Mouse (Mus musculus) heart, postnatal 0 days (tissue): ENCODE data around the gene Tmem127. TPM values are rescaled to one million over a fixed set of nuclear protein-coding genes. Genes with fewer than 3 reads are reported as not detected.
"Not testable (repeated sequence)": the region's sequence is repeated elsewhere in the genome, so short reads cannot be mapped to it uniquely, and the experiment has no call there.

Source experiments
- ATAC-seq: fragments of 200-750 bp; cut with Nextera tagmentation; 2 replicates; pipeline ENCODE4 v1.8.0; 2017; ENCODE audit warnings: low read depth, moderate number of reproducible peaks, moderate library complexity; ENCODE audit not compliant: insufficient read depth
- DNase-seq: peaks from one replicate; pipeline ENCODE4 v3.0.0-alpha.2; 2016; ENCODE audit warnings: low spot score
- H3K27ac ChIP-seq: fragments of 300-500 bp; sonication (generic); 2 replicates; pipeline ENCODE4 v1.5.1; 2014; ENCODE audit warnings: low read depth, mild to moderate bottlenecking
- H3K27me3 ChIP-seq: fragments of 300-500 bp; sonication (generic); 2 replicates; pipeline ENCODE4 v1.6.1; 2014; ENCODE audit warnings: low read length, mixed read lengths; ENCODE audit not compliant: control insufficient read depth, insufficient read depth
- H3K36me3 ChIP-seq: fragments of 300-500 bp; sonication (generic); replicated peaks from 2 replicates; pipeline ENCODE4 v1.6.1; 2014; ENCODE audit warnings: low read length, mixed read lengths; ENCODE audit not compliant: control insufficient read depth, insufficient read depth
- H3K4me1 ChIP-seq: fragments of 300-500 bp; sonication (generic); 2 replicates; pipeline ENCODE4 v1.6.1; 2014; ENCODE audit warnings: antibody characterized with exemption; ENCODE audit not compliant: control insufficient read depth, insufficient read depth
- H3K4me2 ChIP-seq: fragments of 300-500 bp; sonication (generic); 2 replicates; pipeline ENCODE4 v1.6.1; 2014; ENCODE audit warnings: low read depth, mild to moderate bottlenecking, low read length, moderate library complexity
- H3K4me3 ChIP-seq: fragments of 300-500 bp; sonication (generic); 2 replicates; pipeline ENCODE4 v1.5.1; 2014; ENCODE audit warnings: low read depth, low read length
- H3K9ac ChIP-seq: fragments of 300-500 bp; sonication (generic); replicated peaks from 2 replicates; pipeline ENCODE4 v1.6.1; 2014; ENCODE audit warnings: low read depth, low read length, mixed read lengths
- H3K9me3 ChIP-seq: fragments of 300-500 bp; sonication (generic); replicated peaks from 2 replicates; pipeline ENCODE4 v1.6.1; 2016; ENCODE audit warnings: low read length; ENCODE audit not compliant: control insufficient read depth
- CTCF ChIP-seq: IDR thresholded peaks from 2 replicates; pipeline ENCODE4 v1.5.1; 2016; ENCODE audit warnings: antibody characterized with exemption, control low read depth, low read depth
- EP300 ChIP-seq: IDR thresholded peaks from 2 replicates; pipeline ENCODE4 v1.6.1; 2016; ENCODE audit warnings: antibody characterized with exemption, low read depth
- WGBS: fragments of 180-500 bp; shearing (Covaris S2); extraction: QIAGEN DNeasy Blood & Tissue Kit; methylation state at CpG from one replicate; pipeline ENCODE4 v1.1.7; 2014; 5-methylcytosine and 5-hydroxymethylcytosine counted together
- polyA plus RNA-seq: library from polyadenylated mRNA; unstranded; fragments of >200 nt; fragmentation: Nextera tagmentation; extraction: Ambion mirVana; gene quantifications from 2 replicates; pipeline ENCODE4 v1.2.1, GENCODE M21; 2015
- total RNA-seq: library from RNA; depleted of rRNA; stranded (reverse); fragments of >200 nt; gene quantifications from 2 replicates; pipeline ENCODE4 v1.2.3, GENCODE M21; 2014; ENCODE audit warnings: low replicate concordance

Tmem127 gene
- total and polyA plus RNA-seq, 2 experiments from 2014 or later, result 22.1 to 75.3 TPM

DNA sequence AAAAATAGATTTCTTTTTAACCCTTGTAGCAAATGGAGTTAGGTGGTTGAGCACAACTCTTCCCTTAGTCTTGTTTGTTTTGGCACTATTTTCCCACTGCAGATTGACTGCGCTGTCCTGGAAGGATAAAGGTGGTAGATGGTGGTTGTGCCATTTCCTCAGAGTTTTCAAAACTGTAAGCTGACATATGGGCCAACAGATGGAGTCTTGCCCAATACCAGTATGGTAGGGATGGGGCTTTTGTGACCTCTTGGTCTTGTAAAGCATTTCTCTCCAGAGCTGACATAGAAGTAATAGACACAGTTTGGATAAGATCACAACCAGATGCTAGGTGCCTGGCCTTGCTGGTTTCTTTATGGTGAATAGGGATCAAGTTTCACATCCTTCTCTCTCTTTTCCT is 50.3 kb downstream of the Tmem127 start:
- Histone ChIP-seq H3K4me1 (no peaks in the 10 kb centered on the region), H3K9ac (no peak overlapping the region), H3K4me3 (no peak overlapping the region), H3K27me3 (no peaks in the 10 kb centered on the region), H3K36me3 (peaks cover 75% of the 10 kb centered on the region), H3K4me2 (no peak overlapping the region), H3K27ac (no peak overlapping the region), H3K9me3 (no peaks in the 10 kb centered on the region)
- no peak for TF ChIP-seq CTCF
- no peak for TF ChIP-seq EP300
- DNase-seq, result no peak
- no peak for ATAC-seq
- WGBS, result 83% methylated on average over 1 of the region's 1 CpGs

DNA sequence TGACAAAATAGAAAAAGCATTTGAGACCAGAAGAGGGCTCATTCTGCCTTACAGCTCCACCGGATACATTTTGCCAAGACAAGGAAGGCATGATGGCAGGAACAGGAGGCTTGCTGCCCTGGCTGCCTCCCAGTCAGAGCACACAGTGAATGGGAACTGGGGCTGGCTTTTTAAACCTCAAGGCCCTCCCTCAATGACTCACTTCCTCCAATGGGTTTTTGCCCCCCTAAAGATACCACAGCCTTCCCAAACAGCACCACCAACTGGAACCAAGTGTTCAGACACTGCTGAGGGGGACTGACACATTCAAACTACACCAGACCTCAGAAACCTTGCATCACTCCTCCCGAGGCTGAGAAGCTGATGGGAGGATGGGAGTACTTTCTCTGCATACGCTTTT is 53.0 kb downstream of the Tmem127 start:
- 75% methylated on average over 3 of the region's 3 CpGs for WGBS
- DNase-seq, result no peak
- no peak; the same call in 1 of the 2 replicates for ATAC-seq
- Histone ChIP-seq H3K4me2 (no peak overlapping the region), H3K27me3 (no peaks in the 10 kb centered on the region), H3K9ac (no peak overlapping the region), H3K36me3 (peaks cover 55% of the 10 kb centered on the region), H3K4me3 (no peak overlapping the region), H3K27ac (no peak overlapping the region), H3K4me1 (no peaks in the 10 kb centered on the region), H3K9me3 (no peaks in the 10 kb centered on the region)
- TF ChIP-seq EP300, result no peak
- TF ChIP-seq CTCF, result no peak

DNA sequence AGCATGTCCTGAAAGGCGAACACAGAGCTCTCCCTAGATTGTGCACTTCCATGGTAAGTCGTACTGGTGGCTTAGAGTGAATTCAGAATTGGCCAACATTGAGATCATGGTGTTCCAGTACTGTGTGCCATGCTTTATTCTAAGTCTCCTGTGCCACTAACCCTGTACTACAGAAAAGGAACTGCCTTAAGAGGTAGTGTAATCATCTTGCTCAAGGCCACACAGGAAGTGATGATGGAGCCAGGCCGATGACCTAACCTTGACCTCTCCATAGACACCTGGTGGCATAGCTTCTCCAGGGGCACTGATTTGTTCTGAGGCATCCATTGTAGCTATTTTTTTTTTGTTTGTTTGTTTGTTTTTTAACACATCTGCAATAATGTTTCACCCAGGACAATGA is 54.2 kb downstream of the Tmem127 start:
- DNase-seq, result no peak
- WGBS, result 88% methylated on average over 3 of the region's 3 CpGs
- H3K36me3 ChIP-seq, result peaks cover 43% of the 10 kb centered on the region
- TF ChIP-seq CTCF (no peak), EP300 (no peak)
- no peak overlapping the region for H3K4me3 ChIP-seq
- no peaks in the 10 kb centered on the region for H3K4me1 ChIP-seq
- no peak overlapping the region for H3K4me2 ChIP-seq
- no peaks in the 10 kb centered on the region for H3K9me3 ChIP-seq
- H3K27me3 ChIP-seq, result no peaks in the 10 kb centered on the region
- H3K27ac ChIP-seq, result no peak overlapping the region
- no peak overlapping the region for H3K9ac ChIP-seq
- no peak for ATAC-seq

DNA sequence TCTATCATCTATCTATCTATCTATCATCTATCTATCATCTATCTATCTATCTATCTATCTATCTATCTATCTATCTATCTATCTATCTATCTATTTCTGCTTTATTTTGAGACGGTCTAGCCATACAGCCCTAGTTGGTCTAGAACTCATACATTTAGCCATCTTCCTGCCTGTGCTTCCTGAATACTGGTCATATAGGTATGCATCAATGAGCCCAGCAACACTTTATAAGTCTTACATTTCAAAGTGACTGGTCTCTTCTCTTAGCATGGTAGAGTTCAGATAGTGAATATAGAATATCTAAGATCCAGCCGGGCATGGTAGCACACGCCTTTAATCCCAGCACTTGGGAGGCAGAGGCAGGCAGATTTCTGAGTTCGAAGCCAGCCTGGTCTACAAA is 56.5 kb downstream of the Tmem127 start:
- peaks cover 20% of the 10 kb centered on the region; the same call in 1 of the 2 replicates for H3K36me3 ChIP-seq
- DNase-seq, result peak; percentile 45
- H3K9me3 ChIP-seq, H3K27me3 ChIP-seq, H3K4me1 ChIP-seq, H3K4me3 ChIP-seq, H3K4me2 ChIP-seq, H3K9ac ChIP-seq, H3K27ac ChIP-seq: not testable (repeated sequence)
- 84% methylated on average over 4 of the region's 4 CpGs for WGBS
- 0 out of 2 replicates have a peak, but pooled peaks have one; percentile 27 for ATAC-seq

DNA sequence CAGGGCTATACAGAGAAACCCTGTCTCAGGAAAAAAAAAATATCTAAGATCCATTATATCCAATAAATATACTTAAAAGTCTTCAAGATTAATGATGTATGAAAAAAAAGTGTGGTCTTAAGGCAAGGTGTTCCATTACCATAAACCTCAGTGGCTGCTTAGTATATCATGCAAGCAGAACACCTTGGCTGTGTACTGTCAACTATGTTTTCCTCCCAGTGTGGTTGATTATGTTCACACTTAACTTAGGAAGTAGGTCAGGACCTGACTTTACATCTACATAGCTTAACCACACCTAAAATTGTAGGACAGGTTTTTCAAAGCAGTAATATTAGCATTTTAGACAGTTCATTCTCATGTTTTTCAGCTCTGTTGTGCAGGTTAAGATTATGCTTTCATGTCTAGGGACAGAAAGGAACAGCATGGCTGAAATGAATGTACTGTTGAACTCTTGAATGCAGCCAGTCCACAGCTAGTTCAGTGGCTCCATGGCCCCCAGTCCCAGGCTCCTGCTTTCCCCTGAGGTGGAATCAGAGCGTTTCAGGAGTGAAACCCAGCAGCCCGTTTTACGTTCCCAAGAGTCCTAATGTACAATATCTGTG is 57.0 kb downstream of the Tmem127 start:
- H3K27ac ChIP-seq, result peak overlapping the region; percentile 38; the same call in 1 of the 2 replicates
- peaks cover 14% of the 10 kb centered on the region; the same call in 1 of the 2 replicates for H3K36me3 ChIP-seq
- WGBS, result 68% methylated on average over 3 of the region's 3 CpGs
- no peak overlapping the region for H3K4me3 ChIP-seq
- ATAC-seq (no peak), DNase-seq (peak; percentile 17)
- no peaks in the 10 kb centered on the region for H3K27me3 ChIP-seq
- no peak overlapping the region for H3K4me2 ChIP-seq
- no peak for TF ChIP-seq EP300
- TF ChIP-seq CTCF, result no peak
- no peaks in the 10 kb centered on the region for H3K9me3 ChIP-seq
- H3K9ac ChIP-seq, result no peak overlapping the region; the same call in 1 of the 2 replicates
- H3K4me1 ChIP-seq, result no peaks in the 10 kb centered on the region

DNA sequence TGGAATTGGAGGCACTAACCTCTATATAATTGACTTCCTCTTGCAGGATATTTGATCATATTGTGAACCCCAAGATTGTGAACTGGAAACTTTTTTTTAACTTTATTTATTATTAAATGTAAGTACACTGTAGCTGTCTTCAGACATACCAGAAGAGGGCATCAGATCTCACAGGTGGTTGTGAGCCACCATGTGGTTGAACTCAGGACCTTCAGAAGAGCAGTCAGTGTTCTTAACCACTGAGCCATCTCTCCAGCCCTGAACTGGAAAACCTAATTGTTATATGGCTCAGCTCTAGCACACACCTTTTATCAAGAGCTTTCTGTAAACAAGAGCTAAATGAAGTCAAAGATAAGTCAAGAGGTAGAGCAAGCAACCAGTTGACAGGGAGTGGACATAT is 58.4 kb downstream of the Tmem127 start:
- no peak overlapping the region for H3K9ac ChIP-seq
- H3K27me3 ChIP-seq, result no peaks in the 10 kb centered on the region
- no peak for ATAC-seq
- no peak overlapping the region for H3K4me2 ChIP-seq
- TF ChIP-seq CTCF, result no peak
- TF ChIP-seq EP300, result no peak
- no peaks in the 10 kb centered on the region for H3K4me1 ChIP-seq
- no peak overlapping the region for H3K4me3 ChIP-seq
- H3K27ac ChIP-seq, result no peak overlapping the region
- H3K9me3 ChIP-seq, result no peaks in the 10 kb centered on the region
- DNase-seq, result no peak
- 0 out of 2 replicates have a peak, but pooled peaks cover under 1% of the 10 kb centered on the region for H3K36me3 ChIP-seq
